Mouse (Mus musculus) MEL (cell line): ENCODE results near the gene Klf14. TPM values are rescaled to one million over a fixed set of nuclear protein-coding genes. Genes with fewer than 3 reads are reported as not detected.

Source experiments
- DNase-seq: peaks from one replicate; pipeline ENCODE4 v3.0.0; 2011; ENCODE audit warnings: low read depth, low spot score
- H3K27ac ChIP-seq: 2 replicates; pipeline ENCODE4 v1.5.1; 2012; ENCODE audit warnings: low read depth, mild to moderate bottlenecking, control low read depth, low read length, moderate library complexity; ENCODE audit not compliant: control insufficient read depth
- H3K27me3 ChIP-seq, 2 experiments: fragments of 150-350 bp in 1 of 2; sonication (generic) in 1 of 2; 2 replicates each; pipeline ENCODE4 v1.6.1; 2012; ENCODE audit warnings: low read length in 2 of 2, mild to moderate bottlenecking in 2 of 2, improper control_type of control experiment in 1 of 2, moderate library complexity in 1 of 2; ENCODE audit not compliant: insufficient read depth in 2 of 2, control insufficient read depth in 1 of 2
- H3K36me3 ChIP-seq, 2 experiments: 2 replicates each; pipeline ENCODE4 v1.6.1; 2012 to 2014; ENCODE audit warnings: low read length in 2 of 2, improper control_type of control experiment in 1 of 2, inconsistent platforms in 1 of 2, mild to moderate bottlenecking in 1 of 2; ENCODE audit not compliant: insufficient read depth in 2 of 2, control insufficient read depth in 1 of 2
- H3K4me1 ChIP-seq, 2 experiments: fragments of 150-350 bp in 1 of 2; sonication (generic) in 1 of 2; 2 replicates each; pipeline ENCODE4 v1.6.1; 2012; ENCODE audit warnings: low read length in 2 of 2, improper control_type of control experiment in 1 of 2, mild to moderate bottlenecking in 1 of 2; ENCODE audit not compliant: insufficient read depth in 2 of 2, control insufficient read depth in 1 of 2
- H3K4me3 ChIP-seq, 2 experiments: fragments of 150-350 bp in 1 of 2; sonication (generic) in 1 of 2; 2 replicates each; pipeline ENCODE4 v1.5.1; 2012; ENCODE audit warnings: low read depth in 2 of 2, low read length in 2 of 2, mild to moderate bottlenecking in 2 of 2, moderate library complexity in 2 of 2, control low read depth in 1 of 2, improper control_type of control experiment in 1 of 2; ENCODE audit not compliant: control insufficient read depth in 1 of 2, insufficient read depth in 1 of 2
- H3K79me2 ChIP-seq: 2 replicates; pipeline ENCODE4 v1.6.1; 2012; ENCODE audit warnings: mild to moderate bottlenecking, low read length, moderate library complexity; ENCODE audit not compliant: control insufficient read depth, poor library complexity, insufficient read depth
- H3K9ac ChIP-seq: 2 replicates; pipeline ENCODE4 v1.6.1; 2012; ENCODE audit warnings: low read depth, mild to moderate bottlenecking, control low read depth, low read length, moderate library complexity; ENCODE audit not compliant: control insufficient read depth, poor library complexity, severe bottlenecking
- H3K9me3 ChIP-seq: fragments of 150-350 bp; sonication (generic); replicated peaks from 2 replicates; pipeline ENCODE4 v1.6.1; 2012; ENCODE audit warnings: mild to moderate bottlenecking, low read length, improper control_type of control experiment, moderate library complexity; ENCODE audit not compliant: insufficient read depth
- CHD2 ChIP-seq: IDR thresholded peaks from 2 replicates; pipeline ENCODE4 v1.6.1; 2011; ENCODE audit warnings: low read length, improper control_type of control experiment
- E2F4 ChIP-seq: IDR thresholded peaks from 2 replicates; pipeline ENCODE4 v1.6.1; 2011; ENCODE audit warnings: low read depth, low read length, improper control_type of control experiment, borderline replicate concordance
- ELF1 ChIP-seq: IDR thresholded peaks from 2 replicates; pipeline ENCODE4 v1.6.1; 2014; ENCODE audit warnings: low read depth, mild to moderate bottlenecking, inconsistent platforms, low read length, improper control_type of control experiment, moderate library complexity
- GABPA ChIP-seq: IDR thresholded peaks from 2 replicates; pipeline ENCODE4 v1.6.1; 2012; ENCODE audit warnings: low read depth, mild to moderate bottlenecking, inconsistent platforms, low read length, improper control_type of control experiment, moderate library complexity
- GATA1 ChIP-seq: IDR thresholded peaks from 2 replicates; pipeline ENCODE4 v1.6.1; 2011; ENCODE audit warnings: low read depth, low read length, improper control_type of control experiment
- HCFC1 ChIP-seq: IDR thresholded peaks from 2 replicates; pipeline ENCODE4 v1.6.1; 2012; ENCODE audit warnings: low read depth, mild to moderate bottlenecking, inconsistent platforms, low read length, improper control_type of control experiment, moderate library complexity
- JUND ChIP-seq: IDR thresholded peaks from 2 replicates; pipeline ENCODE4 v1.6.1; 2011; ENCODE audit warnings: low read depth, mild to moderate bottlenecking, improper control_type of control experiment, low read length
- KAT2A ChIP-seq: conservative IDR thresholded peaks from 2 replicates; pipeline ENCODE4 v1.6.1; 2012; ENCODE audit warnings: low read depth, low read length, improper control_type of control experiment, inconsistent platforms
- MAFK ChIP-seq: IDR thresholded peaks from 2 replicates; pipeline ENCODE4 v1.6.1; 2011; ENCODE audit warnings: low read depth, mild to moderate bottlenecking, low read length, improper control_type of control experiment, borderline replicate concordance
- MAX ChIP-seq: IDR thresholded peaks from 2 replicates; pipeline ENCODE4 v1.6.1; 2011; ENCODE audit warnings: low read length, improper control_type of control experiment
- MAZ ChIP-seq: IDR thresholded peaks from 2 replicates; pipeline ENCODE4 v1.6.1; 2012; ENCODE audit warnings: low read depth, mild to moderate bottlenecking, inconsistent platforms, low read length, improper control_type of control experiment
- MEF2A ChIP-seq: IDR thresholded peaks from 2 replicates; pipeline ENCODE4 v1.6.1; 2014; ENCODE audit warnings: low read depth, mild to moderate bottlenecking, inconsistent platforms, low read length, improper control_type of control experiment; ENCODE audit not compliant: poor library complexity, insufficient replicate concordance, severe bottlenecking; ENCODE audit errors: extremely low read depth
- MYB ChIP-seq: IDR thresholded peaks from 2 replicates; pipeline ENCODE4 v1.6.1; 2011; ENCODE audit warnings: mild to moderate bottlenecking, low read depth, low read length, improper control_type of control experiment
- MYC ChIP-seq: IDR thresholded peaks from 2 replicates; pipeline ENCODE4 v1.6.1; 2011; ENCODE audit warnings: low read depth, mild to moderate bottlenecking, low read length, improper control_type of control experiment, moderate library complexity
- NELFE ChIP-seq: IDR thresholded peaks from 2 replicates; pipeline ENCODE4 v1.6.1; 2011; ENCODE audit warnings: low read depth, low read length, improper control_type of control experiment
- NRF1 ChIP-seq: IDR thresholded peaks from 2 replicates; pipeline ENCODE4 v1.6.1; 2014; ENCODE audit warnings: low read depth, mild to moderate bottlenecking, inconsistent platforms, low read length, improper control_type of control experiment, moderate library complexity; ENCODE audit not compliant: poor library complexity, insufficient read depth, severe bottlenecking
- POLR2A ChIP-seq, 2 experiments: IDR thresholded peaks; 2 replicates each; pipeline ENCODE4 v1.6.1; 2011 to 2012; ENCODE audit warnings: low read length in 2 of 2, mild to moderate bottlenecking in 2 of 2, control low read depth in 1 of 2, improper control_type of control experiment in 1 of 2, low read depth in 1 of 2, moderate library complexity in 1 of 2; ENCODE audit not compliant: control insufficient read depth in 1 of 2, insufficient read depth in 1 of 2, poor library complexity in 1 of 2
- POLR2AphosphoS2 ChIP-seq: IDR thresholded peaks from 2 replicates; pipeline ENCODE4 v1.6.1; 2011; ENCODE audit warnings: low read length, improper control_type of control experiment
- POLR2AphosphoS5 ChIP-seq: IDR thresholded peaks from 2 replicates; pipeline ENCODE4 v1.6.1; 2012; ENCODE audit warnings: low read depth, borderline replicate concordance, mild to moderate bottlenecking, inconsistent platforms, low read length, moderate library complexity, mixed read lengths
- RAD21 ChIP-seq: IDR thresholded peaks from 2 replicates; pipeline ENCODE4 v1.6.1; 2011; ENCODE audit warnings: mild to moderate bottlenecking, low read depth, low read length, improper control_type of control experiment
- SIN3A ChIP-seq: IDR thresholded peaks from 2 replicates; pipeline ENCODE4 v1.6.1; 2012; ENCODE audit warnings: low read length, improper control_type of control experiment, inconsistent platforms
- TAL1 ChIP-seq: IDR thresholded peaks from 2 replicates; pipeline ENCODE4 v1.6.1; 2012; ENCODE audit warnings: mild to moderate bottlenecking, inconsistent platforms, low read length, moderate library complexity, mixed read lengths
- TBP ChIP-seq: IDR thresholded peaks from 2 replicates; pipeline ENCODE4 v1.8.0; 2011; ENCODE audit warnings: low read depth, low read length, improper control_type of control experiment
- TCF12 ChIP-seq: IDR thresholded peaks from 2 replicates; pipeline ENCODE4 v1.6.1; 2014; ENCODE audit warnings: low read depth, mild to moderate bottlenecking, inconsistent platforms, low read length, improper control_type of control experiment, moderate library complexity
- USF1 ChIP-seq: IDR thresholded peaks from 2 replicates; pipeline ENCODE4 v1.6.1; 2014; ENCODE audit warnings: low read depth, mild to moderate bottlenecking, inconsistent platforms, low read length, improper control_type of control experiment, moderate library complexity
- ZC3H11A ChIP-seq: IDR thresholded peaks from 2 replicates; pipeline ENCODE4 v1.6.1; 2012; ENCODE audit warnings: low read depth, mild to moderate bottlenecking, inconsistent platforms, low read length, improper control_type of control experiment
- ZNF384 ChIP-seq: IDR thresholded peaks from 2 replicates; pipeline ENCODE4 v1.6.1; 2012; ENCODE audit warnings: low read depth, mild to moderate bottlenecking, inconsistent platforms, low read length, improper control_type of control experiment
- polyA plus RNA-seq, 2 experiments: library from polyadenylated mRNA; stranded (reverse) in 1 of 2; unstranded in 1 of 2; fragments of >175 nt in 1 of 2; fragments of >200 nt in 1 of 2; gene quantifications; 2 replicates each; pipeline versions ENCODE4 v1.2.1 to v1.2.4; 2012; ENCODE audit warnings: low replicate concordance in 2 of 2, low read depth in 1 of 2; ENCODE audit not compliant: insufficient read length in 2 of 2, insufficient read depth in 1 of 2, missing spikeins in 1 of 2
- total RNA-seq: library from RNA; depleted of rRNA; stranded (reverse); fragments of 300-350 nt; gene quantifications from 2 replicates; pipeline ENCODE4 v1.2.3, GENCODE M21; 2012

The Klf14 gene
- total and polyA plus RNA-seq, 3 experiments: not detected

DNA sequence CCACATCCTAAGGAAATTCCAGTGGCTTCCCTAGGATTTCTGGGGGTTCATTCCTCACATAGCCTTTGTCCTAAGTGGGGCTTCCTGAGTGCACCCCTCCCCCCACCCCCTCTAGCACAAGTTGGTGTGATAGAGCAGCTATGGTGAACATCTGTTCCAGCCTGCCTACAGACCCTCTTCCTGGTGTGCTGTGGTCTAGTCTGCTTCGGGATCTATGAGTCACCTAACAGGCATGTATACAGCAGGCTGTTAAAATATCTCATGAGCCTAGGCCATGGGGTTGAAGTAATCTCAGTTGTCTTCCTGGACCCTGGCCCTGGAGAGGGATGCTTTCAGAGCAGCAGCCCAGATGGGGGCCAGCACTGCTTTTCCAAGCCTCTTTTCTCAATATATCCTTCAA lies 19.7 kb upstream of the Klf14 start:
- H3K27me3 ChIP-seq: peaks cover 0 to 5% of the 10 kb centered on the region in 2 experiments; a peak in 2 of 4 replicates

DNA sequence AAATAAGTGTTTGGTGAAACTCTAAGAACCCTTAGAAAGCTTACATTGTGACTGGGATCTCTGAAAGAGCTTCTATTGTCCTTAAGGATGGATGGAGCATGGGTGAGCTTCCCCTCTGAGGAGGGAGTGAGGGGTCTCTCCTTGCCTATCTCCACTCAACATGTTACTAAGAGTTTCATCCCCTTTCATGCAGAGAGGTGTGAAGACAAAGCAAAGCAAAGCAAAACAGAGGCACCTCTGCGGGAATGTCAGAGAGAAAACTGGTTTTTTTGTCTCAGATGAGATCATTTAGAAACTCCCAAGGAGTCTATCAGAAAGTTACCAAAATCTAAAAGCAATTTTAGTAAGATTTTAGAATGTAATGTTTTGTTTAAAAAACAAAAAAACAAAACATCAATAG lies 13.2 kb upstream of the Klf14 start:
- no peak overlapping the region for H3K27ac ChIP-seq
- no peaks in the 10 kb centered on the region for H3K9me3 ChIP-seq
- no peaks in the 10 kb centered on the region for H3K4me1 ChIP-seq
- no peak for DNase-seq
- TF ChIP-seq NELFE (no peak), E2F4 (no peak), ELF1 (no peak), POLR2A (IDR thresholded peaks at IDR 0.05; ENCODE audit: control insufficient read depth in 1 of 2, insufficient read depth in 1 of 2, low read depth in 1 of 2, low read length in 2 of 2, poor library complexity in 1 of 2) (no peak), CHD2 (no peak), SIN3A (no peak), ZNF384 (no peak), MAFK (no peak), TAL1 (no peak), MYC (no peak), ZC3H11A (no peak), MAZ (no peak), MYB (no peak), KAT2A (no peak), JUND (no peak), TBP (no peak), NRF1 (no peak), MAX (no peak), USF1 (no peak)
- H3K9ac ChIP-seq: no peak overlapping the region
- H3K27me3 ChIP-seq: peaks cover 6 to 11% of the 10 kb centered on the region in 2 experiments; a peak in 3 of 4 replicates
- H3K4me3 ChIP-seq: no peak overlapping the region
- H3K79me2 ChIP-seq: no peaks in the 10 kb centered on the region
- H3K36me3 ChIP-seq: no peaks in the 10 kb centered on the region

More for the DNA sequence above, 19.7 kb upstream of the Klf14 start:
- peaks cover 0 to 4% of the 10 kb centered on the region in 2 experiments; a peak in 1 of 4 replicates for H3K36me3 ChIP-seq
- peaks cover 0 to 2% of the 10 kb centered on the region in 2 experiments; a peak in 1 of 4 replicates for H3K4me1 ChIP-seq
- no peaks in the 10 kb centered on the region for H3K9me3 ChIP-seq
- H3K9ac ChIP-seq: no peak overlapping the region
- H3K4me3 ChIP-seq: no peak overlapping the region
- no peaks in the 10 kb centered on the region for H3K79me2 ChIP-seq
- no peak for TF ChIP-seq JUND
- no peak for TF ChIP-seq E2F4
- TF ChIP-seq TBP: no peak
- TF ChIP-seq HCFC1: no peak
- no peak for TF ChIP-seq MYB
- no peak for TF ChIP-seq GABPA
- TF ChIP-seq POLR2A (IDR thresholded peaks at IDR 0.05; ENCODE audit: control insufficient read depth in 1 of 2, insufficient read depth in 1 of 2, low read depth in 1 of 2, low read length in 2 of 2, poor library complexity in 1 of 2): no peak
- TF ChIP-seq TCF12: no peak
- TF ChIP-seq RAD21: no peak
- TF ChIP-seq MEF2A: no peak
- TF ChIP-seq POLR2AphosphoS5: no peak
- TF ChIP-seq NELFE: no peak
- no peak for TF ChIP-seq GATA1
- TF ChIP-seq POLR2AphosphoS2: no peak
- no peak overlapping the region for H3K27ac ChIP-seq
- no peak for DNase-seq
